Mouse (Mus musculus): ENCODE results near the gene Rxra. TPM values are rescaled to one million over a fixed set of nuclear protein-coding genes. Genes with fewer than 3 reads are reported as not detected.
A peak's percentile ranks its signal among the peaks of the same experiment; 100 is the strongest.

Rxra gene
- polyA plus RNA-seq, 1 experiment from 2014 or later = 4.2 TPM

GRCm38 (mm10) chr2:27654321-27655232 is 21.7 kb upstream of the Rxra start:
- no peak overlapping the region for H3K9ac ChIP-seq (ENCODE audit: low read depth, low read length)
- H3K9me3 ChIP-seq (replicated peaks; ENCODE audit: control insufficient read depth, low read length) = no peaks in the 10 kb centered on the region
- H3K4me1 ChIP-seq (ENCODE audit: control insufficient read depth, insufficient read depth, low read length) = no peaks in the 10 kb centered on the region; the same call in 1 of the 2 replicates
- no peak overlapping the region for H3K27ac ChIP-seq (ENCODE audit: low read depth, low read length)
- no peaks in the 10 kb centered on the region for H3K36me3 ChIP-seq (ENCODE audit: control insufficient read depth, insufficient read depth, low read length)
- H3K4me2 ChIP-seq = no peak overlapping the region
- H3K27me3 ChIP-seq (ENCODE audit: control insufficient read depth, insufficient read depth, low read length) = peaks cover 6% of the 10 kb centered on the region; the same call in 1 of the 2 replicates
- 49% methylated on average over 8 of the region's 8 CpGs for WGBS (ENCODE audit: insufficient replicate concordance)
- ATAC-seq (replicated peaks; ENCODE audit: insufficient number of reproducible peaks, low FRiP score, low TSS enrichment) = no peak
- no peak overlapping the region for H3K4me3 ChIP-seq (ENCODE audit: low read depth, low read length)

- Histone ChIP-seq H3K27me3 (ENCODE audit: control insufficient read depth, insufficient read depth, low read length) (peaks cover 6% of the 10 kb centered on the region; the same call in 1 of the 2 replicates), H3K36me3 (ENCODE audit: control insufficient read depth, insufficient read depth, low read length) (no peaks in the 10 kb centered on the region), H3K9me3 (replicated peaks; ENCODE audit: control insufficient read depth, low read length) (no peaks in the 10 kb centered on the region), H3K4me2 (no peak overlapping the region), H3K4me1 (ENCODE audit: control insufficient read depth, insufficient read depth, low read length) (no peaks in the 10 kb centered on the region), H3K9ac (ENCODE audit: low read depth, low read length) (no peak overlapping the region), H3K4me3 (ENCODE audit: low read depth, low read length) (no peak overlapping the region), H3K27ac (ENCODE audit: low read depth, low read length) (no peak overlapping the region)
- no peak for ATAC-seq (replicated peaks; ENCODE audit: insufficient number of reproducible peaks, low FRiP score, low TSS enrichment)
Observed at GRCm38 (mm10) chr2:27656576-27656975, 19.7 kb upstream of the Rxra start.

GRCm38 (mm10) chr2:27665284-27665683 is 11.0 kb upstream of the Rxra start:
- no peak overlapping the region for H3K27ac ChIP-seq (ENCODE audit: low read depth, low read length)
- peaks cover 10% of the 10 kb centered on the region for H3K27me3 ChIP-seq (ENCODE audit: control insufficient read depth, insufficient read depth, low read length)
- H3K36me3 ChIP-seq (ENCODE audit: control insufficient read depth, insufficient read depth, low read length) = no peaks in the 10 kb centered on the region
- H3K4me2 ChIP-seq = no peak overlapping the region
- no peak overlapping the region for H3K9ac ChIP-seq (ENCODE audit: low read depth, low read length)
- H3K4me1 ChIP-seq (ENCODE audit: control insufficient read depth, insufficient read depth, low read length) = peaks cover 8% of the 10 kb centered on the region; the same call in 1 of the 2 replicates
- no peak overlapping the region for H3K4me3 ChIP-seq (ENCODE audit: low read depth, low read length)
- H3K9me3 ChIP-seq (replicated peaks; ENCODE audit: control insufficient read depth, low read length) = no peaks in the 10 kb centered on the region
- ATAC-seq (replicated peaks; ENCODE audit: insufficient number of reproducible peaks, low FRiP score, low TSS enrichment) = no peak
- 47% methylated on average over 6 of the region's 6 CpGs for WGBS (ENCODE audit: insufficient replicate concordance)

- peaks cover 16% of the 10 kb centered on the region for H3K27me3 ChIP-seq (ENCODE audit: control insufficient read depth, insufficient read depth, low read length)
- no peak overlapping the region for H3K4me3 ChIP-seq (ENCODE audit: low read depth, low read length)
- no peak for ATAC-seq (replicated peaks; ENCODE audit: insufficient number of reproducible peaks, low FRiP score, low TSS enrichment)
- peaks cover 12% of the 10 kb centered on the region for H3K4me1 ChIP-seq (ENCODE audit: control insufficient read depth, insufficient read depth, low read length)
- no peak overlapping the region for H3K4me2 ChIP-seq
- 65% methylated on average over 4 of the region's 4 CpGs for WGBS (ENCODE audit: insufficient replicate concordance)
- H3K9ac ChIP-seq (ENCODE audit: low read depth, low read length) = no peak overlapping the region
- H3K36me3 ChIP-seq (ENCODE audit: control insufficient read depth, insufficient read depth, low read length) = no peaks in the 10 kb centered on the region
- no peak overlapping the region for H3K27ac ChIP-seq (ENCODE audit: low read depth, low read length)
- H3K9me3 ChIP-seq (replicated peaks; ENCODE audit: control insufficient read depth, low read length) = no peaks in the 10 kb centered on the region
Observed at GRCm38 (mm10) chr2:27666719-27667118, 9.5 kb upstream of the Rxra start.

GRCm38 (mm10) chr2:27667677-27668076 is 8.6 kb upstream of the Rxra start:
- Histone ChIP-seq H3K36me3 (ENCODE audit: control insufficient read depth, insufficient read depth, low read length) (no peaks in the 10 kb centered on the region), H3K27ac (ENCODE audit: low read depth, low read length) (no peak overlapping the region), H3K9me3 (replicated peaks; ENCODE audit: control insufficient read depth, low read length) (no peaks in the 10 kb centered on the region), H3K4me3 (ENCODE audit: low read depth, low read length) (no peak overlapping the region), H3K27me3 (ENCODE audit: control insufficient read depth, insufficient read depth, low read length) (peaks cover 16% of the 10 kb centered on the region), H3K4me2 (no peak overlapping the region), H3K4me1 (ENCODE audit: control insufficient read depth, insufficient read depth, low read length) (peaks cover 20% of the 10 kb centered on the region), H3K9ac (ENCODE audit: low read depth, low read length) (no peak overlapping the region)
- 62% methylated on average over 4 of the region's 4 CpGs for whole genome bisulfite sequencing (ENCODE audit: insufficient replicate concordance)
- no peak for ATAC-seq (replicated peaks; ENCODE audit: insufficient number of reproducible peaks, low FRiP score, low TSS enrichment)

- H3K9ac ChIP-seq (ENCODE audit: low read depth, low read length) = no peak overlapping the region
- H3K4me1 ChIP-seq (ENCODE audit: control insufficient read depth, insufficient read depth, low read length) = peaks cover 15% of the 10 kb centered on the region
- no peaks in the 10 kb centered on the region for H3K9me3 ChIP-seq (replicated peaks; ENCODE audit: control insufficient read depth, low read length)
- H3K4me3 ChIP-seq (ENCODE audit: low read depth, low read length) = no peak overlapping the region
- 0 out of 2 replicates have a peak overlapping the region, but pooled peaks have one; percentile 10 for H3K27ac ChIP-seq (ENCODE audit: low read depth, low read length)
- H3K4me2 ChIP-seq = no peak overlapping the region
- WGBS (ENCODE audit: insufficient replicate concordance) = 52% methylated on average over 5 of the region's 5 CpGs
- no peak for ATAC-seq (replicated peaks; ENCODE audit: insufficient number of reproducible peaks, low FRiP score, low TSS enrichment)
- peaks cover 28% of the 10 kb centered on the region for H3K27me3 ChIP-seq (ENCODE audit: control insufficient read depth, insufficient read depth, low read length)
- no peaks in the 10 kb centered on the region for H3K36me3 ChIP-seq (ENCODE audit: control insufficient read depth, insufficient read depth, low read length)
Observed at GRCm38 (mm10) chr2:27670746-27671145, 5.5 kb upstream of the Rxra start.

GRCm38 (mm10) chr2:27671633-27672091 is 4.6 kb upstream of the Rxra start:
- H3K9me3 ChIP-seq (replicated peaks; ENCODE audit: control insufficient read depth, low read length) = no peaks in the 10 kb centered on the region

GRCm38 (mm10) chr2:27676478-27677325 is 462 bp downstream of the Rxra start:
- H3K27ac ChIP-seq (ENCODE audit: low read depth, low read length) = peak overlapping the region; percentile 85
- ATAC-seq (replicated peaks; ENCODE audit: insufficient number of reproducible peaks, low FRiP score, low TSS enrichment) = peak; percentile 27; the same call in 1 of the 2 replicates
- no peaks in the 10 kb centered on the region for H3K9me3 ChIP-seq (replicated peaks; ENCODE audit: control insufficient read depth, low read length)
- H3K27me3 ChIP-seq (ENCODE audit: control insufficient read depth, insufficient read depth, low read length) = peaks cover 12% of the 10 kb centered on the region; the same call in 1 of the 2 replicates
- no peaks in the 10 kb centered on the region for H3K36me3 ChIP-seq (ENCODE audit: control insufficient read depth, insufficient read depth, low read length)
- 1% methylated on average over 59 of the region's 106 CpGs for WGBS (ENCODE audit: insufficient replicate concordance)
- peak overlapping the region; percentile 74 for H3K4me3 ChIP-seq (ENCODE audit: low read depth, low read length)
- H3K4me2 ChIP-seq = peak overlapping the region; percentile 98
- peak overlapping the region; percentile 96 for H3K9ac ChIP-seq (ENCODE audit: low read depth, low read length)
- H3K4me1 ChIP-seq (ENCODE audit: control insufficient read depth, insufficient read depth, low read length) = peaks cover 46% of the 10 kb centered on the region

More at GRCm38 (mm10) chr2:27671633-27672091, 4.6 kb upstream of the Rxra start:
- H3K36me3 ChIP-seq (ENCODE audit: control insufficient read depth, insufficient read depth, low read length) = no peaks in the 10 kb centered on the region
- no peak overlapping the region for H3K4me2 ChIP-seq
- peaks cover 28% of the 10 kb centered on the region for H3K27me3 ChIP-seq (ENCODE audit: control insufficient read depth, insufficient read depth, low read length)
- H3K9ac ChIP-seq (ENCODE audit: low read depth, low read length) = 0 out of 2 replicates have a peak overlapping the region, but pooled peaks have one; percentile 52
- ATAC-seq (replicated peaks; ENCODE audit: insufficient number of reproducible peaks, low FRiP score, low TSS enrichment) = no peak
- peaks cover 15% of the 10 kb centered on the region for H3K4me1 ChIP-seq (ENCODE audit: control insufficient read depth, insufficient read depth, low read length)
- WGBS (ENCODE audit: insufficient replicate concordance) = 22% methylated on average over 3 of the region's 3 CpGs
- H3K27ac ChIP-seq (ENCODE audit: low read depth, low read length) = peak overlapping the region; percentile 46; the same call in 1 of the 2 replicates
- H3K4me3 ChIP-seq (ENCODE audit: low read depth, low read length) = no peak overlapping the region
